Mouse (Mus musculus) hindbrain, embryonic 15.5 days (tissue): Measurements from ENCODE around the gene Ppard. TPM values are rescaled to one million over a fixed set of nuclear protein-coding genes. Genes with fewer than 3 reads are reported as not detected.

Source experiments
- polyA plus RNA-seq: library from polyadenylated mRNA; unstranded; fragments of >200 nt; fragmentation: Nextera tagmentation; extraction: Ambion mirVana; gene quantifications from 2 replicates; pipeline ENCODE4 v1.2.1, GENCODE M21; 2015

Ppard gene
- polyA plus RNA-seq, 1 experiment from 2014 or later: 2.2 TPM

Other genes with a start within 250 kb of the Ppard start
- gene Tcp11, start 152.1 kb upstream of the Ppard start, polyA plus RNA-seq: 1.5 TPM in 2 replicates
- gene Scube3, start 90.6 kb upstream of the Ppard start, polyA plus RNA-seq: 3.7 and 4.4 TPM in 2 replicates
- 48.1 and 53.1 TPM in 2 replicates for gene Zfp523, start 55.6 kb upstream of the Ppard start, polyA plus RNA-seq
- gene Def6, start 24.9 kb upstream of the Ppard start, polyA plus RNA-seq: 6.4 and 8.9 TPM in 2 replicates
- 25.5 and 26.2 TPM in 2 replicates for gene Fance, start 80.8 kb downstream of the Ppard start, polyA plus RNA-seq
- 318 and 325 TPM in 2 replicates for gene Rpl10a, start 95.8 kb downstream of the Ppard start, polyA plus RNA-seq
- gene Tead3, start 118.1 kb downstream of the Ppard start, polyA plus RNA-seq: 1.8 and 2.7 TPM in 2 replicates
- 1.5 and 1.7 TPM in 2 replicates for gene Tulp1, start 132.5 kb downstream of the Ppard start, polyA plus RNA-seq